Mouse (Mus musculus): ENCODE results near the gene Cers3.

- TF ChIP-seq CTCF (IDR thresholded peaks at IDR 0.05; ENCODE audit: low read depth, low read length) (no peak), POLR2A (IDR thresholded peaks at IDR 0.05; ENCODE audit: extremely low read depth, insufficient read depth, low read length) (no peak)
Observed at GRCm38 (mm10) chr7:66811294-66811693, 68.0 kb downstream of the Cers3 start.

Measured in liver, adult 2 months (tissue).